In genomic region chr1:64527626-64528025, GRCm38 (mm10) we compare ENCODE assay signal across 17 mouse cellular contexts. TPM values are rescaled to one million over a fixed set of nuclear protein-coding genes. Genes with fewer than 3 reads are reported as not detected.
A peak's percentile ranks its signal among the peaks of the same experiment; 100 is the strongest.
DNase-seq lines count a peak whose midpoint lies in the region.
"Had no signal": no experiment of that assay in that cellular context is flagged by ENCODE, and none has a peak within 500 bp of the region (broad histone marks: within the 10 kb centered on the region; RNA-seq: fewer than 3 reads in every experiment).

No protein-coding gene starts in this region.

- intact Hi-C loops in heart, postnatal 36 days (cut with DNase I), result no loop called here

- H3K9me3 ChIP-seq in embryonic facial prominence, embryonic 10.5 days, result no peaks in the 10 kb centered on the region
- H3K9me3 ChIP-seq: embryonic facial prominence, embryonic 15.5 days; limb, embryonic 15.5 days had no signal

- H3K27me3 ChIP-seq in splenic B cell, adult 2 months (ENCODE audit: control insufficient read depth, insufficient read depth, low read length, poor library complexity, severe bottlenecking), result no peaks in the 10 kb centered on the region; the same call in 1 of the 2 replicates
- no peaks in the 10 kb centered on the region for H3K27me3 ChIP-seq in embryonic facial prominence, embryonic 10.5 days (replicated peaks; ENCODE audit: low read depth, poor library complexity, severe bottlenecking)
- H3K27me3 ChIP-seq: embryonic facial prominence, embryonic 15.5 days; limb, embryonic 15.5 days; midbrain, embryonic 12.5 days had no signal

- DNase-seq in spleen, postnatal 36 days (ENCODE audit: low spot score in 2 of 2), result peak; percentile 63 to 69
- no peak for DNase-seq in spleen, adult 12 weeks (ENCODE audit: low spot score)
- peak; percentile 60 for DNase-seq in MEL-GATA-1-ER (ENCODE audit: extremely low read depth, low read depth)
- DNase-seq in splenic B cell, adult 2 months (ENCODE audit: low read depth, low spot score), result peak; percentile 58
- no peak for DNase-seq in layer of hippocampus, adult 11-12 months (ENCODE audit: low spot score)
- DNase-seq in heart, postnatal 36 days, result no peak
- no peak for DNase-seq in embryonic facial prominence, embryonic 10.5 days (ENCODE audit: low spot score)
- DNase-seq: cerebellum, adult 9-10 months; gastrocnemius, postnatal 36 days; heart, postnatal 14 days; kidney, postnatal 25 days; lung, adult 18-20 months had no signal

- H3K36me3 ChIP-seq in splenic B cell, adult 2 months (ENCODE audit: control insufficient read depth, insufficient read depth, low read length, poor library complexity, severe bottlenecking), result no peaks in the 10 kb centered on the region
- H3K36me3 ChIP-seq in embryonic facial prominence, embryonic 10.5 days (replicated peaks), result peaks cover 4% of the 10 kb centered on the region
- H3K36me3 ChIP-seq: embryonic facial prominence, embryonic 15.5 days; limb, embryonic 15.5 days; midbrain, embryonic 12.5 days had no signal

- no peak overlapping the region for H3K27ac ChIP-seq in embryonic facial prominence, embryonic 10.5 days (replicated peaks)
- H3K27ac ChIP-seq: embryonic facial prominence, embryonic 15.5 days; forebrain, embryonic 10.5 days; hindbrain, embryonic 14.5 days; limb, embryonic 15.5 days; midbrain, embryonic 12.5 days had no signal

- no peak overlapping the region for H3K4me3 ChIP-seq in embryonic facial prominence, embryonic 10.5 days
- H3K4me3 ChIP-seq: embryonic facial prominence, embryonic 15.5 days; forebrain, embryonic 10.5 days; limb, embryonic 15.5 days; midbrain, embryonic 12.5 days had no signal

- H3K4me1 ChIP-seq in embryonic facial prominence, embryonic 10.5 days, result peaks cover 12% of the 10 kb centered on the region

RNA-seq across cellular contexts. Expression of gene Creb1, which starts 4.8 kb away (rescaled TPM):
- total RNA-seq in heart, postnatal 36 days (2021), result 10 to 100 TPM; 22.7 to 25.6 TPM
- 48.4 and 48.5 TPM in 2 replicates for polyA plus RNA-seq in embryonic facial prominence, embryonic 10.5 days (2016; fragmentation: Nextera tagmentation; extraction: Ambion mirVana)

Comparison
In these comparisons a context has a peak if more than half of its experiments do, and no peak if none do; other contexts are left out.
1. DNase-seq: peak in spleen, postnatal 36 days (2 of 2), MEL-GATA-1-ER (single experiment) and splenic B cell, adult 2 months (single experiment); none in spleen, adult 12 weeks (single experiment), layer of hippocampus, adult 11-12 months (single experiment), heart, postnatal 36 days (0 of 2) and embryonic facial prominence, embryonic 10.5 days (single experiment).